Mouse (Mus musculus) embryo, embryonic 10.5 days (tissue): Measurements from ENCODE around the gene Npc2.

Experiments used
- DNase-seq: peaks from one replicate; pipeline ENCODE4 v3.0.0-alpha.2; 2015; ENCODE audit warnings: low spot score

The Npc2 gene

DNA sequence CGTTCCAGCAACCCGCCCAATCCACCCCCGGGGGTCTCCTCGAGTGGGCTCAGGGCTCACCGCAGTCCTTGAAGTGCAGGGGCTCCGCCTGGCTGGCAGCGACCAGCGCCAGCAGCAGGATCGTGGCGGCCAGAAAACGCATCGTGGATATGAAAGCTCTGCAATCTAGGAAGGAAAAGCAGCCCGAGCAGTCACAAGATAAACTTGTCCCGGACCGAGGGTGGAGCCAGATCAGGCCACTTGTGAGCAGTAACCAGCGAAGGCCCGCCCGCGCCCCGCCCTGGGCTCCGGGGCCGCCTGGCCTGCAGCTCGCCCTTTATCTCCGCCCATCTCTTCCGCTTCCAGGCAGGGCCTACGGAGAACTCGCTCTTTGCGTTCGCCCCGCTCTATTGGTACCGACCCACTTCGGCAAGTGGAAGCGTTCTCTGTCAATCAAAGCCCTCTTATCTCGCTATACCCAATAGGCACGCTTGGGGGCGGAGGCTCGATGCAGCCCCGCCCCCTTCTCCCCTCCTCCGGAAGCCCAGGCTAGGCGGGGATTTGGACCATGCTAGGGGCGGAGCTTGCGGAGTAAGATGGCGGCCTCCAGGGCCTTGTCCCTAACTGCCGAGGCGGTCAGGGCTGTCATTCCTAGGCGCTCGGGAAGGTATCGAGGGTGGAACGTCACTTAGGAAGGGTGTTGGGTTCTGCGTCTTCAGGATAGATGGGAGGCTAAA is at the start of gene Npc2, which contains the start of gene Isca2:
Npc2 (minus strand) TSS at position 427 of the 716 bp plus-strand sequence.
Isca2 (plus strand) TSS at position 526 of the 716 bp plus-strand sequence.
- DNase-seq, result peak; percentile 99

DNA sequence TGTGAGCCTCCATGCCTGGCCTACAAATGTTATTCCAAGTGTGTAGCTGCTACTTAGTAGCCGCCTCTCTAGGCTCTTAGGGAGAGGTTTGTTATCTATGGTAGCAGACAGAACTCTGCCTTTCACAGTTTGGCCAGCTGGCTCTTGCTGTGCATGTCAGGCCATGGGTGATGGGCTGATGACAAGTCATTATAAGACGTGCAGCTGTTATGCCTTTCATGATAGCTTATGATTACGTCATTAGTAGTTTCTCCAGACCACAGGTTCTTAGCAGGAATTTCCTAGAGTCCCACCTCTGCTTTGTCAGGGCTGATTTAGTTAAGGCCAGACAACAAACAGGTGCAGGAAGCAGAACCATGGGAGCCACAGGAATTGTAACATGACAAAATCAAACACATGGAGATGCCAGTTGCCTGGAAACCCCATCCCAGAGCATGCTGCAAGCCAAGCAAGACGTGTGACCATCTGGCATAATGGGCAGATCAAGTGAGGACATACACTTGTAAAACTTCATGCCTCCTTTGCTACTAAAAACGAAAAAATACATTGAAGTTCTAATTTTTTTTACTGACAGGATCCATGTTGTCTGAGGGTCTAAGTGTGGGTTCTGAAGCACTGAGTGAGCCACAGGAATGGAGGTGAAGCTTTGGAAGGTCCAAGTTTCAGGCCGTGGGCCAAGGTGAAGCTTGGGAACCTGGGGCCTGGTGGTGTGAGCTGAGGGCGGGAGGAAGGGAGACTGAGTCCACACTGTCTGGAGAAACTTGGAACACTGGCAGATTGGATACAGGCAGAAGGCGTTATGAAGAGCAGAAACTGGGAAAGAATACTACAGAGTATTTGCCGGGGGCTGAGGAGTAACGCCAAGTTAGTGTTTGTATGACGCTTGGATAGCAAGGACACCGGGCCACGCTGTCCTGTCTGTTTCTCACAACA is 46.5 kb upstream of the Npc2 start:
- no peak for DNase-seq

DNA sequence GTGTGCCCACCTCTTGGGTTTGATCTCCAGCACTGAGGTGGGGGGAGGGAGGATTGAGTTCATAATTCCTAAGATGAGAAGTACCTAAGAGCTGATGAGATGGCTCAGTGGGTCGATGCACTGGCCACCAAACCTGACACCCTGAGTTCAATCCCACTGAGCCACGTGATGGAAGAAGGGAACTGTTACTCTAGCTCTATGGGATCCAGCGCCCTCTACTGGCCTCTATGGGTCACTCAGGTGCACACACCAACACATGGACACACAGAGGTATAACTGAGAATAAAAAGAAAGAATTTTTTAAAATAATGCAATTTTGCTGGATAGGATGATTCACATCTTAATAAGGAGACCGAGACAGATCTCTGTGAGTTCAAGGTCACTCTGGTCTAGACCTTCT is 45.5 kb upstream of the Npc2 start:
- DNase-seq, result no peak

DNA sequence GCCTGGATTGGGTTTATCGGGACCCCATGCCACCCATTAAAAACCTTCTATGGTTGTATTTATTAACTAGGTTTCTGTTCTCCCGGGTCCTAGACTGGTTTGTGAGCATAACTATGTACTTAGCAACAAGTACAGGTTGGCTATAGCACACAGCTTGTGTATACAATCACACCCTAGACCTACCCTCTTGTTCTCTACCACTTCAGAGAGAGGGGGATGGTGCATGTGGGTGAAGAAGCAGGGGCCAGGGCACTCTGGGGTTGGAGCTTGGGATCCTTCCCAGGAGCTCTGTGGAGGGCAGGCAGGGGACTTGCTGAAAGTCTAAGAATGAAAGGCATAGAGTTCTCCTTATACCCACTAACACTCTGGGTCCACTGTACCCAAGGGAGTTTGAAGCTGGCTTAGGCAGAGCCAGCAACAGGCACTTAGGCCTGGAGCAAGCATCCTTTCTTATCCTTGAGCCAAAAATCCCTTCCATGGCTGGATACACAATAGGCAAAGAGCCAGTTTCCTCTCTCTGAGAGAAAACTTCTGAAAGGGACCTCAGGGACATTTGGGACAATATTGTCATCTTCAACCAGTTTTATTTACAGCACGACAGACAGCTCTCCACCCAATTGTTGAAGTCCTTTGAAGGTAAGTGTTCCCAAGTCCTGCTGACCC is 41.8 kb upstream of the Npc2 start:
- DNase-seq, result no peak

DNA sequence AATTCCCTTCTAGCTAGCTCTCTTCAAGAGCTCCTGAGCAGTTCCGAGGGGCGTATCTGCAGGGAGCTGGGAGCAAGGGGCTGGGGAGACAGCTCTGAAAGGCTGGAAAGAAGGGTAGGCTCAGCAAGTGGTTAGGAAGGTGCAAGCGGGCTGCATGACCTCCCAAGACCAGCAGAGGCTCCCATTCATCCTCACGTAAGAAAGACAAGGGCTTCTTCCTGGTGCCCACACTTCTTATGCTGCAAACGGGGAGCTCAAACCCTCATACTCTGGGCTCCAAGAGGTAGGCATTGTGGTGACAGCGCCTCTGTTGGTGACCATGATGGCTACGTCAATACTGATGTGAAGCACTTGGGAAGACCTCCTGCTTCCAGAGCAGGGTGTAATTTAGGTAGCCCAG is 40.8 kb upstream of the Npc2 start:
- DNase-seq, result no peak

DNA sequence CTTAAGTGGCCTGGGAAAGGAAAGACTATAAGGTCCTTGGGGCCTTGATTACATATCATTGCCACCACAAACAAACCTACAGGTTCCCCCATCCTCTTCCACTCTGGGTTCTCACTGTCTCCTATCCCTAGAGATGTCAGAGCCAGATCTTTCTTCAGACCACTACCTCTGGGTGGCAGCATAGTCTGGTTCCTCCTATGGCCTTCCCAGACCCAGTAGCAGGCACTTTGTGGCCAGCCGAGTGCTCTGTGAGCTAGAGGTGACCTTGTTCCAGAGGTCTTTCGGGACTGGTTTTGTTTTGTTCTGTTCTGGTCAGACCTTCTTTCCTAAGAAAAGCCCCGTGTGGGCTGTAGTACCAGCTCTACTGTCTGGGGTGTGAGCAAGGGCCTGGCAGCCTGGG is 39.1 kb upstream of the Npc2 start:
- DNase-seq, result peak; percentile 18

DNA sequence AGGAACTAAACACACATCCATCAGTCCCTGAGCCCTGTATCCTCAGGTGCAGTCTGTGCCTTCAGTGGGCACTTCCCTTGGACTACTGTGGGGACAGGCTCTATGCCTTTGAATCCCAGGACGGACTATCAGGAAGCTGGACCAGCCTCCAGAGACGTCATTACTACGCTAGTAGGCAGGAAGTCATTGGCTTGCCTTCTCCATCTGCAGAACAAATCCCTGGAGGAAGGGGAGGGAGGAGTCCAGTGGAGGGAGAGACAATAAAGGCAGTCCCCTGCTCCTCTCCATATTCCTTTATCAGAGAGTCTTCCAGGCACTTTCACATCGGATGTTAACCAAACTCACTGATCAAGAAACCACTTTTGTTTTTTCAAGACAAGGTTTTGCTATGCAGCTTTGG is 38.6 kb upstream of the Npc2 start:
- DNase-seq, result no peak

DNA sequence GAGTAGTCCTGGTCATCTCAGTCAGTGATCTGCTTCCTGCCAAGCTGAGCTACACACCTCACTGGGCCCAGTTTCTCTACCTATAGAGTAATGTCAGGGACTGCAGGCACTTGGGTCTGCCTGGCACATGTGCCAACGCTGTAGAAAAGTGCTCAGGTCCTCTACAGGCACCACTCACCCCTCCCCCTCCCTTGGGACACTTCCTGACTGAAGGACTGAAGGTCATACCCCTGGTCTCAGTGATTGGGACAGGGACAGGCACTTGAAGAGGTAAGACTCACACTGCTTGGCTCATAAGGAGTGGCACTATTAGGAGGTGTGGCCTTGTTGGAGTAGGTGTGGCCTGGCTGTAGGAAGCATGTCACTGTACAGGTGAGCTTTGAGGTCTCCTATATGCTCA is 37.9 kb upstream of the Npc2 start:
- DNase-seq, result no peak

DNA sequence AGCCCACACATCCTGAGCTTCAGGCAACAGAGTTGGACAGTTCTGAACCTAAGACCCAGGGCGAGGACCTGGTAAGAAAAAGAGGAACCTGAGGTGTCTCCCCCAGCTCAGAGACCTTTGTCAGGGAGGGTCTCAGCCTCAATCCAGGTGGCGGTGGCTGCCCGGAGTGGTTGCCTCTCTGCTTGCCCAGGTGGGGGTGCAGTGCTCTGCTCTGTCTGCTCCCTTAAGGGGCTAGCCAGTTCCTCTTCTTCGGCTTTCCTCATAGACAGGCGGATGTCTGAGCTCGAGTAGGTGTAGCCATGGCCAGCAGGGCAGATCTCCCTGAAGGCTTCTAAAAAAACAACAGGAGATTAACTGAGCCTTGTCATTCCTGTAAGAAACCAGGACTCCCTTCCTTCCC is 36.1 kb upstream of the Npc2 start:
- no peak for DNase-seq

DNA sequence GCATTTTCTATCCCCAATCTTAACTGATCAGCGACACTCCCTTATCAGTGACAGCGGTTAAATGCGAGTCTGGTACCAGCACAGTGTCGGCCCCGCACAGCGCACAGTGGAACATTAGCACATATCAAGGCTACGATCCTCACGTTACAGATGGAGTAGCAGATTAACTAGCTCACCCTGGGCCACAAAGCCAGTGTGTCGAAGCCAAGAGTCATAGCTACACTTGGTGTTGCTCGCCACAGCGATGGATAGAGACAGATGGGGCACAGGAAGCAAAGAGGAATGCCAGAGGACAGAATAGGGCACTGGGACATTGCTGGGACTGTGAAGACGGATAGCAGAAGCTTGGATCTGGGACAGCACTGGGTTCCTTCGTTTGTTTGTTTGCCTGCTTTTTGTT is 34.4 kb upstream of the Npc2 start:
- no peak for DNase-seq

DNA sequence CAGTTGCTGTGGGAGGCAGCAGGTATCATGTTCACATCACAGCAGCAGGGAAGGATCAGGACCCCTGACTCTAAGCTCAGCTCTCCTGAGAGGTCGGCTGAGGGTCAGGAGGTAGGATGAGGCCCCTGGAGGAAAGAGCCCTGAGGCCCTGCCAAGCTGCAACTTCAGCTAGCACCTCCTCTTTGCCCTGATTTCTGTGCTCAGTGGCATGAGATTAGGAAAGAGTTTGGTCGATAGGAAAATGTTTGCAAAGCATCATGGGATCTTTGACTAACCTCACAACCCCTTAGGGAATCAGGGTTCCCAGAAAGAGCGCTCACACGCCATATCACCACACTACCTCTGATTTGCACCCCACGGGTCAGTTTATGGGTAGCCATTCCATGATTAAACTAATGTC is 33.8 kb upstream of the Npc2 start:
- DNase-seq, result no peak

DNA sequence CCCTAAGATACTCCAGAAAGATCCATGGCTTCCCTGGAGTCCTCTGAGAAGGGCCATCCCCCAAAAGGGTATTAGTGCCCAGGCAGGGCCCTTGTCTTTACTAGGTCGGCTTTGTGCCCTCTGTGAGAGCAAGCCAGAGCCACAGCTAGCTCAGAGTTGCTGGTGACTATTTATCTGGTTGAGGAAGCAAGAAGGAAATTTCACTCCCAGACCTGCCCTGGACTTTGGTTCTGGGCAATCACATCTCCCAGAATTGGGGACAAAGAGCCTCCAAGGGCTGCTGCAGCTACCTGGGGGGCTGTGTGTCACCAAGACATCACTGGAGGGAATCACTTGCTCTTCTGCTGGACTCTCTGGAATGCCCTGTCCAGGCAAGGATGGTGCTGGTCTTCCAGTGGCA is 33.1 kb upstream of the Npc2 start:
- no peak for DNase-seq

DNA sequence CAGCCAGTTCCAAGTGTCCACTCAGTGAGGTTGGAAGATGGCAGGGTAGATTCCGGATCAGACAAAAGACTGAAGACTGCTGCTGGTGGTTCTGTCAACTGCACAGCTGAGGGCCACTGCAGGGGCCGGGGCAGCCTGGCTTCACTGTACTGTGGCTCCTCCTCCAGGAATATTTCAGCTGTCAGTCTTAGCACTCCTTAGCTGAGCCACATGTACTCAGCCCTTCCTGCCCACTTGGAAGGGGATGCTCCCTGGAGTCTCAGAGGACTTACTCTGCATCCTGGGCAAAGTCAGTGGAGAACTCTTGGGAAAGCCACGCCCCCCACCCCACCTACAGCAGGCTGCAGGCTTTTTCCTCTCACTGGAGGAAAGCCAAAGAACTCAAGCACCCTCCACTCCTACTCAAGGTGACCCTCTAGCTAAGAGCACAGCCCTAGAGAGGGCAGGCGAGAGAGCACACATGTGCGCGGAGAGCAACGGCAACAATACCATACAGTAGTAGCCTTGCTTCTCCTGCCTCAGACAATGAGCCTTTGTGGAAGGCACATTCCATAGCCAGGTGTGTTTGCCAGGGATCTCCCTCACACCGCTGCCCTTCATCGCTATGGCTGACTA is 32.4 kb upstream of the Npc2 start:
- no peak for DNase-seq

DNA sequence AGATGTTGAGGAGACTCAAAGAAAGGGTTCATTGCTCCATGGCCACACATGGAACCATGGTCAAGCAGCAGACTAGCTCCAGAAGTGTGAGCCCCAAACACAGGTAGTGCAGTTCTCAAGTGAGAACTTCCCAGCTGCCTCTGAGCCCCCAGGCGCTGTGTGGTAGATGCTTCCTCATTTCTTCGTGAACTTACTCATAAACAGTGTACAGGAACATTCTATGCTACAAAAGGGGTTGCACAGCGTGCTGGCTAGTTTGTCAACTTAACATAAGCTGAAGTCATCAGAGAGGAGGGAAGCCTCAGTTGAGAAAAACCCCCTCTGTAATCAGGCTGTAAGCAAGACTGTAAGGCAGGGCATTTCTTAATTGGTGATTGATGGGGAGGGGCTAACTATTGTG is 29.7 kb upstream of the Npc2 start:
- no peak for DNase-seq

DNA sequence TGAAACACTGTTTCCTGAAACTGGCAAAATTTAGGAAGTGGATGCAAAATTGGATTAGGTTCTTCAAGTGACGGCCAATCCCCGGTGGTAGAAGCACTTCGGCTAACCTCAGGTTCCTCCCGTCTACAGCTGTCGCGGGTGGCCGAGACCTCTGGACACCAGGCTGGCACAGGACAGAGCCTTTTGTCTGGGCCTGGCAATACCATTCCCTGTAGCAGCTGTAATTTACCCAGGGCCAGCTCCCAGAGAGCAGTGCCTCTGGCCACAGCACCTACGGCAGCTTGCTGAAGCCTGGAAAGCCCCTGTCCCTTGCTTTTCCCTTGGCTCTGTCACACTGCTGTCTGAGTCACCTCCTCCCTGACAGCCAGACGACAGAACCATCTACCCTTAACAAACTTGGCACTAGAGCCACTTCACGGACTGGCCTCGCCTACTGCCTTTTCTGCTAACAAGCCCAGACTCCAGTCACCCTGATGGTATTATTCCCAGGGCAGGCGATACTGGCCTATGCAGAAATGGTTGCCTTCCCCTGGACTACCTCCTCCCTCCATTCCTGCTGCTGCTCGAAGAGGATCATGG is 28.7 kb upstream of the Npc2 start:
- no peak for DNase-seq

DNA sequence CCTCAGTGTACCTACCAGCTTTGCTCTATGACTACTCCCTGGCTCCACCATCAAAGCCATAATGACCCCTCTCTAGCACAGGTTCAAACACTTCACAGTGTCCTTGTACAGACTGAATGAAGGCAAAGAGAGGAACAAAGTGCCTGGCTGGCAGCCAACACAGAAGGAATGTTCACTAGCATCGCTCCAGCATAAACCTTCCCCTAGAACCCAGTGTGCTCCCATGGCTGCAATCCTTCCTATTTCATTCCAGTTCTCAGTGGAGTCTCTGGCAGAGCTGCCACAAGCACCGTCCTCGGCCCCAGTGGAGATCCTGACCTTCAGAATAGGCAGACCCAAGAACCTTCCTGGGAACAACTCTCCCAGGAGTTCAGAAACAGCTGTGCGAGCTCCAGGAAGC is 27.5 kb upstream of the Npc2 start:
- DNase-seq, result no peak

DNA sequence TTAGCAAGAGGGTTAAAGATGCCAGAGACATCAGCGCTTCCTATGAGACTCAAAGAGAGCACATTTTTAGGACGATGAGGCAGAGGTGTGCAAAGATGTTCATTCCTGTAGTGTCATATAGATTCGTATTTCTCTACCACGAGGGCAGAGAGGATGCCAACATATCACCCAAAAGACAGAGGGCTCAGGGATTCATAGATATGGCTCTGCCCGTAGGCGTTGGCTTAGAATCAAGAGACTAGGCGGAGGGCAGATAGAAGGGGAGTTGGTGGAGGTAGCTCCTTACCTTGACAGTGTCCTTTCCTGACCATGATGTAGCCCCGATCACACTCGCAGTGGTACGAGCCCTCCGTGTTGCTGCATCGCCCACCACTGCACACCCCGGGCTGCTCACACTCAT is 26.1 kb upstream of the Npc2 start:
- no peak for DNase-seq

DNA sequence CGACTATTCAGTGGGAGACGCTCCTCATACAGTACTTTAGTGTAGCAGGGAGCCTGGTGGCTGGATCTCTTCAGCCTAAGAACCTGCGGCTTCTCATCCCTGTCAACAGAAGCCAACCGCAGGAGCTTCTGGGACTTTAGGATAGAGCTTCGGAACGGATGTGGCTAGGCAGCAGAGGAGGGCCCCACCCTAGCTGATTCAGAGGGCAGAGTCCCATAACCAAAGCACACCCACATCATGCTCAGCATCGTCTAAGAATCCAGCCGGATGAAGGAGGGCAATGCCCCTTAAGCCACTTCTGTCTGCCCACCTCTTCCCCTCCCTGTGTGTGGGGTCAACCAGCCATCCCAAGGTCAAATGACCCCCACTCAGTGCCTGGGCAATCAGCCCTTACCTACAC is 21.7 kb upstream of the Npc2 start:
- no peak for DNase-seq

DNA sequence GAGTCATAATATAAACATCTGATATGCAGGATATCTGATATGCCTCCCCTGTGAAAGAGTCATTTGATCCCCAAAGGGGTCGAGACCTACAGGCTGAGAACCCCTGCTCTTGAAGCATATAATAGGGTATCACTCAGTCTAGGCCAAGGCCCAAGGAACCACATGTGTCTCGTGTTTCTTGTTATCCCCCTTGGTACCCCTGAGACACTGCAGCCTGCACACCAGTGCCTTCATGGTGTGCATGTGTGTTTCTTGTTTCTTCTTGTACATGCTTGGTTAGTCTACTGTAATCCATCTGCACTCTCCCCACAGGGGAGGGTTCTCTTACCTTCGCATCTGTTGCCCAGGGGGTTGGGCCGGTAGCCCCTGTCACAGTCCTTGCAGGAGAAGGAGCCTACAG is 19.7 kb upstream of the Npc2 start:
- no peak for DNase-seq

DNA sequence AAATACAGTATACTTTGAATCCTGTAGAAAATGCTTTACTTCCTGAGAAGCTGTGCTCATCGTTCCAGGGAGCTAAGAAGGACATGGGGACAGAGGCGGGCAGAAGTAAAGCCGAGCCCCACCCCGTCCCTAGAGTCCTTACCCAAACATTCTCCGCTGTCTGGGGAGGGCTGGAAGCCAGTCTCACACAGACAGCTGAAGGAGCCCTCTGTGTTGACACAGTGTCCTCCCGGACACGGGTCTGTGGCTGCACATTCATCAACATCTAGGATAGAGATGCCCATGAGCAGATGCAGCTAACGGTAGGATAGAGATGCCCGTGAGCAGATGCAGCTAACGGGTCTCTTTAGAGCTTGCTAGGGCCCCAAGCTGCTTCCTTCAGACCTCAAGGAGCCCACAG is 17.9 kb upstream of the Npc2 start:
- no peak for DNase-seq

DNA sequence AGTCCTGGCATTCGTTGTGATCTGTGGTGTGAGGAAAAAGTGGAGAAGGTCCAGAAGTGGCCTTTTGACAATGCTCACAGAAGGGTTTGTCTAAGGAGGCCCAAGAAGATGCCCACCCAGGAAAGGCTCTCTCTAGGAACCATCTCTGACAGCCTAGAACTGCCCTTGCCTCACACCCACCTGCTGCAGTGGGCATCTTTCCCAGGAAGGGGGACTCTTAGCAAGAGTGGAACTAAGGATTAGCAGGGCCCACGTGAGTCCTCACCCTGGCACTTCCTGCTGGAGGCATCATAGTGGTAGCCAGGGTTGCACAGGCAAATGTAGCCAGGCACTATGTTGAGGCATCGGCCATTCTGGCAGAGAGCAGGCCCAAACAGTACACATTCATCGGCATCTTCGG is 13.1 kb upstream of the Npc2 start:
- DNase-seq, result no peak
